Mouse (Mus musculus) thymus, postnatal 0 days (tissue): Measurements from ENCODE around the gene Comp. TPM values are rescaled to one million over a fixed set of nuclear protein-coding genes. Genes with fewer than 3 reads are reported as not detected.

Experiments used
- polyA plus RNA-seq: library from polyadenylated mRNA; unstranded; fragments of >200 nt; fragmentation: Nextera tagmentation; extraction: Ambion mirVana; gene quantifications from 2 replicates; pipeline ENCODE4 v1.2.1, GENCODE M21; 2015

The Comp gene
- polyA plus RNA-seq, 1 experiment from 2014 or later = 1.6 TPM

Other genes with a start within 250 kb of the Comp start
- gene Nr2c2ap, start 242.2 kb upstream of the Comp start, polyA plus RNA-seq = 51.9 and 60.6 TPM in 2 replicates
- 21.7 and 24.1 TPM in 2 replicates for gene Rfxank, start 234.4 kb upstream of the Comp start, polyA plus RNA-seq
- 67.0 and 88.3 TPM in 2 replicates for gene Borcs8, start 234.1 kb upstream of the Comp start, polyA plus RNA-seq
- gene Mef2b, start 233.8 kb upstream of the Comp start, polyA plus RNA-seq = 7.5 and 9.8 TPM in 2 replicates
- gene Tmem161a, start 201.2 kb upstream of the Comp start, polyA plus RNA-seq = 41.5 and 44.1 TPM in 2 replicates
- 6.2 and 9.0 TPM in 2 replicates for gene Slc25a42, start 161.3 kb upstream of the Comp start, polyA plus RNA-seq
- 29.6 and 34.5 TPM in 2 replicates for gene Sugp2, start 139.3 kb upstream of the Comp start, polyA plus RNA-seq
- gene Armc6, start 139.1 kb upstream of the Comp start, polyA plus RNA-seq = 17.9 and 18.4 TPM in 2 replicates
- 25.7 and 26.9 TPM in 2 replicates for gene Homer3, start 90.7 kb upstream of the Comp start, polyA plus RNA-seq
- gene Ddx49, start 71.1 kb upstream of the Comp start, polyA plus RNA-seq = 53.6 and 58.1 TPM in 2 replicates
- gene Cope, start 71.0 kb upstream of the Comp start, polyA plus RNA-seq = 314 and 316 TPM in 2 replicates
- gene Cers1, start 57.8 kb upstream of the Comp start, polyA plus RNA-seq = 0.19 and 0.40 TPM in 2 replicates
- 0.13 TPM in 1 of 2 replicates, not detected in the other for gene Gdf1, start 43.7 kb upstream of the Comp start, polyA plus RNA-seq
- gene Upf1, start 20.3 kb upstream of the Comp start, polyA plus RNA-seq = 16.4 and 22.6 TPM in 2 replicates
- gene Crtc1, start 66.0 kb downstream of the Comp start, polyA plus RNA-seq = 7.4 and 8.0 TPM in 2 replicates
- gene Klhl26, start 103.4 kb downstream of the Comp start, polyA plus RNA-seq = 8.0 and 8.4 TPM in 2 replicates
- gene Tmem59l, start 113.8 kb downstream of the Comp start, polyA plus RNA-seq = 0.09 and 0.10 TPM in 2 replicates
- gene Crlf1, start 119.6 kb downstream of the Comp start, polyA plus RNA-seq = 0.10 and 0.27 TPM in 2 replicates
- gene Rex1bd, start 133.2 kb downstream of the Comp start, polyA plus RNA-seq = 170 and 181 TPM in 2 replicates
- 1,327 and 1,441 TPM in 2 replicates for gene Uba52, start 137.2 kb downstream of the Comp start, polyA plus RNA-seq
- 309 and 319 TPM in 2 replicates for gene Fkbp8, start 154.2 kb downstream of the Comp start, polyA plus RNA-seq
- 66.8 and 68.6 TPM in 2 replicates for gene Kxd1, start 154.4 kb downstream of the Comp start, polyA plus RNA-seq
- gene Ell, start 165.9 kb downstream of the Comp start, polyA plus RNA-seq = 13.5 and 14.2 TPM in 2 replicates
- gene Isyna1, start 220.8 kb downstream of the Comp start, polyA plus RNA-seq = 78.9 and 88.4 TPM in 2 replicates
- gene Ssbp4, start 235.3 kb downstream of the Comp start, polyA plus RNA-seq = 135 and 142 TPM in 2 replicates
- 4.7 and 5.8 TPM in 2 replicates for gene Lrrc25, start 242.6 kb downstream of the Comp start, polyA plus RNA-seq